Mouse (Mus musculus) mature B cell (primary cell): ENCODE results near the gene Crybg2.

Experiments used
- in situ Hi-C: fragments of 300-500 bp; cut with MboI; formaldehyde crosslinking; loops from 2 replicates; pipeline ENCODE4 v1.14.3; 2019

Crybg2 gene

DNA sequence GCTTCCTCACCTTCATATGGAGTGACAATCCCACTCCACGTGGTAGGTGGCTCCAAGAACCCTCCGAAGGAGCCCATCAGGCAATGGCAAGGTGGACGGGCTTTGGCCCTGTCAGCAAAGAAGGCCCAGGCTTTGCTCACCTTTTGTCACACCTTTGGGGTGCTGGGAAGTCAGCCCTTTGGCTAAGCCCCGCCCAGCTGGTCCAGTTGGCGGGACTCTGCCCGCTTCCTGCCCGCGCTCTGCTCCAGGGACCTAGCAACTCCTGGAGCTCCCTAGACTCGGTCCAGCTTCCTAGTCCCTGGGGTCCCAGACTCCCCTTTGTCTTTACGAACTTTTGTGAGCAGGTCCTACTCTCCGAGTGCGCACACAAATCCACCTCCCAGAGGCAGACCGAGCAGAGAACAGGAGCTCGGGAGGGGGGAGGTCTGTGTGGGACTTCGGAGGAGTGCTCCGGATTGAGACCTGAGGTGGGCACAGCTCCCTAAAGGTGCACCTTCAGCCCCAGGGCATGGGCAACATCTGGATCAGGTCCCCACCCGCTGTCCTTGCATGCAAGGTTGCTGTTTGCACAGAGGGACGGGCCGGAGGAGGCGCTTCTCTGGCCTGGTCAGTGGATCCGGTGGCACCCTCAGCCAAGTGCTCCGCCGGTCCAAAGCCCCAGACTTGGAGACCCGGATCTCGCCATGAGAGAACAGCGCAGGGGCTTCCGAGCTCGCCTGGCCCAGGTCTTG is at the start of gene Crybg2:
Gene Crybg2, plus strand, starts transcription at position 681 of the 731 bp plus-strand sequence.
- in situ Hi-C loops = no loop called here

DNA sequence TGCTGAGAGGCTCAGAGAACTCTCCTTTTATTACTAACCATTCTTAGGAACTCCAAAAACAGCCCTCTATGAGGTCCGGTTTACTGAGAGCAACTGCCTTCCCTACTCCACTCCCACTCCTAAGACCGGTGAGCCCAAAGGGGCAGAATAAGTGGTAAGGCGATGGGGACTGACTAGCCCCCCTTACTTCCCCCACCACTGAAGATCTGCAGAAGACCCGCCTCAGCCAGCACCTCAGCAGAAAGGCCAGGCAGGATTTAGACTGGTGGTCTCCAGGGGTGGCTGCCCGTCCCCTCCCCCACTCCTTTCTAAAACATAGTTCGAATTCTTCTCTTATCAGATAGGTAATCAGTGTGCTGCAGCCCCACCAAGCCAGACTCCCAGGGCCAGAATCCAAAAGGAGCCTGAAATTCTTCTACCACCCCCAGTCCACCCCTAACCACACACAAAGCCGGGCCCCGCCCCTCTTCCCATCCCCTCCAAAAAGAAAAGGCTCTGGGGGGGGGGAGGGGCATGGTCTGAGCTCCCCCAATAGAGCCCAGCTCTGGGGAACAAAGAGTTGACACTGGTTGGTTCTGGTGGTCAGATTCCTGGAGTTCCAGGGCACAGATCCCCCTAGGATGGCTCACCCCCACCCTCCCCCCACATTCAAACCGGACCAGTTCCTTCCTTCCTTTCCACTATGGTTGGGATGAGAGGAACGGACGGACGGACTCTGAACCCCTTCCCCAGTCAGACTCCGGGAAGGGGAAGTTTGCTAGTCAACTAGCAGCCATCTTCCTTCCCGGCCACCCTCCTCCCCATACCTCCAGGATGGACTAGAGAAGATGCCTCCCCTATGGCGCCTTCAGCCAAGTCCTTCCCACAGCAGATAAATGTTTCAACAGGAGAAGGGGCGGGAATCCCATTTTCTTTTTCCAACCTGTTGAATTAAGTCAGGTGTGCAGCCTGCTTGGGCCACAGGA is 48.9 kb upstream of the Crybg2 start:
- in situ Hi-C loops = no loop called here

DNA sequence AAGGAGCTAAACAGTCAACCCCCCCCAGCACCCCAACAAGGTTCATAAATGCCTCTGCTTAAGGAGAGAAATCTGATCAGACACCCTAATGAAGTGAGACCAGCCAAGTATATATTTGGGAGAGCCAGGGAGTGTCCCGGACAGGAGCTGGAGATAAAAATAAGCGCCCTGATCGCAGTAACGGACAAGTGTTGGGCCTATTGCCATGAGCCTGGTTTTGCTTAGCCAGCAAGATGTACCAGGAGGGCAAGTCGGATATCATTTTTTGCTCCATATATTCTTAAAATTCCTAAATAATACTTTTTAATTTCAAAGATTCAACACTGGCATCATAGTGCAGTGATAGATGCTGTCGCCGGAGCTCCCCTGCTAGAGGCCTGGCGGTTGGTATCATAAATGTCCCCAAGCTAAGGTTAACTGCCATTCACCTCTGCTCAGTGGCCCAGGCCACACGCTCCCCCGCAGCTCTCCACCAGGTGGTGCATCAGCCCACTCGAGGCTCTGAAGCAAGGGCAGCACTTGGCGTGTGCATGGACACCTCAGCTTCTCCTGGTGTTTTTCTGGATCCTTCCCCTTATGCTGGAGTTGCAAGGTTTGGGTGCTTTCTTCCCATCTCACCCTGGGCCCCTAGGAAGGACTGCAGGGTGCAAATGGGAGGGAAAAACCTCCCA is 47.6 kb upstream of the Crybg2 start:
- in situ Hi-C loops = no loop called here

DNA sequence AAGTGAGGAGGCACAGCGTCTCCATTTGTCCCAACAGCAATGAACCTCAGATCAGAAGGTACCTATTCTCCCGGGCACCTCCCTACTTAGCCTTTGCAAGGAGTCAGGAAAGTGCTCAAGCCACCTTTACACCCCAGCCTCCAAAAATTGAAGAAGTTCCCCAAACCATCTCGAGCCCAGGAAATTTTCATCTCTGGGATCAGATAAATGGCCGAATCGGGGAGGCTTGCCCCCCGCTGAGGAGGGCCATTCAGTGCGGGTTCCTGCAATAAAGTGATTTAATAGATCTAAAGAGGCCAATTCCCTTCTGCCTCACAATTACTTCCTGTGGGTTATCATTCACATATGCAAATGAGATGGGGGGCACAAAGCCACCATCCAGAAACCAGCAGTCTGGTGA is 44.4 kb upstream of the Crybg2 start:
- in situ Hi-C loops = no loop called here

DNA sequence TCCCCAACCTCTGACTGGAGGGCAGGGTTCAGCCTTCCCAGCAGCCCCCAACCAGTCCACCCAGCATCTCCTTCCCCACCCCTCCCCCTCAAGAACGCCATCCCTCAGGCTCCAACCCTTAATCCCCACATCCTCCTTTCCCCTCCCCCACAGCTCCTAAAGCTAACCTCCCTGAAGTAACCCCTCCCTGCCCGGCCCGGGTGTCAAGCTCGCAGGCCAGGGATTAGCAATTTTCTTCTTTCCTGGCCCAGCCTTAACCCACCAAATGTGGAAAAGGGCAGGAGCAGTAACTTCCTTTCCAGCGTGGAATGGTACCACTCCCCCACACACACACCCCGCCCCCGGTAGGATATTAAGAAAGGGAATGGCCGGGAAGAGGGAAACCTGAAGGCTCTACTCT is 43.8 kb upstream of the Crybg2 start:
- in situ Hi-C loops = no loop called here

DNA sequence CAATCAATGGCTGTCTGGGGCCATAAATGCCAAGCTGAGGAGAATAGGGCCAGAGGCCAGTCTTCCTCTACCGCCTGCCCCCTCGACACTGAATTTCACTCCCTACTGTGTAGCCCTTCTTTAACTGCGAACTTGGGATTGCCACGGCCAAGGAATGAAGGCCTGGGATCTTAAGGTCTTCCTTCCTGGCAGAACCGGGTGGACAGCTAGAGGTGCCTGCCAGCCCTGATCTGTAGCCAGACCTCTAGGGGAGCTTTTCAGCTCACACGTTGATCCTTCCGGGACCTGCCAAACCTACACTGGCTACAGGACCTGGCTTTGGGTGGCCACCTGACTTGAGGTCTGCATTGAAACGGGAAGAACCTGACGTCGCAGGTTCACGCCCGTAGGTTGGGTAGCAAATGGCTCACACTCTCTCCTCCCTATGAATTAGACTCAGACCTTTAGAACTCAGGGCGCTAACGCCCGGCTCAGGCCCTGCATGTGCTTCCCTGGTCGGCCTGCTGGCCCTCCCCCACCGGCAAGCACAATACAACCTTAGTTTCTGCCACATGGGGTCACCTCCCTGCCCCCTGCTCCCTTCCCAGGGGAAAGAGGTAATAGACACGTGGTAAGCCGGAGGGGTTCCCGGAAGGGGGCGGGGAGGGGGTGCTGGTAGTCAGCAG is 43.3 kb upstream of the Crybg2 start:
- in situ Hi-C loops = no loop called here

DNA sequence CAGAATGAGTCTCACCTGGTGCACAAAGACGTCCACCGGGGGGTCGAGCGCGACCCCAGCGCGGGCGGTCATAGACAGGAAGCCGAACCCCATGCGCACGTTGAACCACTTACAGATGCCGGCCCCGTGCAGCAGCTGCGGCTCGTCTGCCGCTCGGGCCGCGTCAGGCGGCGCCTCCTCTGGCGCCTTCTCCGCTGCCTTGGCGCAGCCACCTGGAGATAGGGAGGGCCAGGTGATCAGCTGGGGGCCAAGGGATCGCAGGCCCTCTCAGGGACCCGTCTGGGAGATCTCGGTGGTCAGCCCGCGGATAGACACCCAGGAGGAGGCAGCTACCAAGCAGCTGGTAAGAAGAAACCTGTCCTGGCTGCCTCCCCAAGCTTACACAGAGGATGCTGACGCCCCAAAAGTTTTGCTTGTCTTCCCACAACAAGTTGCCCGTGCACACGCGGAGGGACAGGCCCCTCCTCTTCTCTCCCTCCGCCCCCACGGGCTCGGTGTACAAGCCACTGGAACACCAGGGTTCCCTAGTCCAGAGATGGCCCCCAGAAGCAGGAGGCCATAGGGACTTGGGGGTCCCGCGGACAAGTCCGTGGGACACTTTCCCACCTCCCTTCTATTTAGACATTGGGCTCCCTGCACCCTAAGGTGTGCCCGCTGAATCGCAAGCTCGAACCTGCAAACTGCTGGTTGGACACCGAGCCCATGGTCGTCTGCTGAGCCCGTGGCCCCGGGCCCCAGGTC is 42.4 kb upstream of the Crybg2 start:
- in situ Hi-C loops = no loop called here

DNA sequence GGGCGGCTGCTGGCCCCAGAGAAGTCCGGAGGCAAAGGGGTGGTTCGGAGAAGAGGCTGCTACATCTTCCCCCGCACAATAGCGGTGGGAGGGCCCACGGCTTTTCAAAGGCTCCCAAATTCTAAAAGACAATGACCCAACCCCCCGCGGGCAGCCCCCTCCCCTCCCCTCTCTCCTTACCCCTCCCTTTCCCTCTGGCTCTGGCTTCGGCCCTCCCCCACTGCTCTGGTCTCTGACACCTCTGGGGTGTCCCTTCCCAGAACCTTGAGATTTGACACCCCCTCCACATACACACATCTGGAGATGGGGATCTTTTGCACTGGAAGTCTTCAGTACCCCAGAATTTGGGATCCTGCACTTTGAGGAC is 41.9 kb upstream of the Crybg2 start, which contains the start of gene Lin28a:
Gene Lin28a, minus strand, starts transcription at position 63 of the 367 bp plus-strand sequence.
- in situ Hi-C loops = no loop called here

DNA sequence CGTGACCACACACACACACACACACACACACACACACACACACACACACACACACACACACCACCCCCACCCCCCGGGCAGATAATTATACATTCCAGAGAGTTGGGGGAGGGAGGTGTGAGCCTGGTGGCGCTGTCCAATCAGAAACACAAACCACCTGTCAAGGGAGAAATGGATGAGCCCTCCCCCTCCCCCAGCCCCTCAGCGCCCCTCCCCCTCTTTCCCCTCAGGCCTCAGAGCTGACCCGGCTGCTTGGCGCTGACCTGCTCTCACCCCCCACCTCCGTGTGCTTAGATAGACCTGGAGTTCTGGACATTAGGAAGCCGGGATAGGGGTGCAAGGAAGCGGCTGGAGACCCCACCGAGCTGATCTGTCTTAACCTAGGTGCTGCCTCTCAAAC is 41.4 kb upstream of the Crybg2 start:
- in situ Hi-C loops = no loop called here

DNA sequence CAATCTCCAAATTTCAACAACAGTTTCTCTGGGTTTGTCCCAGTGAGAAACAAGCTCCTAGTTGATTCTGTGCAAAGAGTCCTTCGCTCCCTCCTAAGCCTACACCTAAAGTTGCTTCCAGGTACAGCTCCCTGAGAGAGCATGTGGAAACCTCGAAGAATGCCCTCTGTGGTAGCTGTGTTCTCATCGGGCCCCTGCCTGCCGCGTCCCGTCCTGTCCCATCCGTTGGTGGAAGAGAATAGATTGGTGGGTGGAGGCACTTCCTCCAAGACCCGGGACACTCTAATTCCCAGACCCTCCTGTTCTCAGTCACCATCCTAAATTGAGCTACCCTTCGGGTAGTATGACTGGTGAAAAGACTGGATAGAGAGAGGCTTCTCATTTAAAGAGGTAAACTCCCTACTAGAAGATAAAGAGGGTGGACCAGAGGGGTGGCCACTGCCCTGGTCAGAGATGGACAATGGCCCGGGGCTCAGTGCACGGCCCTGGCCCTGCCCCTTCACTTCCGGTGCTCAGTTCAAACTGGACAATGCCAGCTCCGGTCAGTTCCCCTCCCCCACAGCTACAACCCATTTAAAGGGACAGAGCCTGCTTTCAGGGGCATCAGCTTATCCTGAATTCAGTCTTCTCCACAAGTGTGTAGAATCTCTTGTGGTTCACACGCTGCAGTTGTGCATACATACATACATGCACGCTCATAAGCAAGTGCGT is 40.8 kb upstream of the Crybg2 start:
- in situ Hi-C loops = no loop called here

DNA sequence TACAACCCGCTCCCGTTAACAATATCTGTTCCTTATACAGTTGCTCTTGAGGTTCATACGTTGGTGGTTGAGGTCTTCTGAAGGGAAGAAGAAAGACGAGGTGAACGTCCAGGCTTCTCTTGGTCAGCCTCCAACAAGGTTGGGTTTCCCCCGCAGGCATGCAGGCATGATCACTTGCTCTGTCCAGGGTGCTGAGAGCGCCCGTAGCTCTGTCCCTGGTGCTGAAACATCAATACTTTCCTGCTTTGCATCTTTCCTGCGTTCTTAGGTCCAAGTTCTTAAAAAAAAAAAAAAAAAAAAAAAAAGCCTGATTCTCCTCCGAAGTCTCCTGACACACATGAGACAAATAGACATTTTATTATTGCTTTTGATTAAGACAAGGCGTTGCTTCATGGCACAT is 40.0 kb upstream of the Crybg2 start:
- in situ Hi-C loops = no loop called here

DNA sequence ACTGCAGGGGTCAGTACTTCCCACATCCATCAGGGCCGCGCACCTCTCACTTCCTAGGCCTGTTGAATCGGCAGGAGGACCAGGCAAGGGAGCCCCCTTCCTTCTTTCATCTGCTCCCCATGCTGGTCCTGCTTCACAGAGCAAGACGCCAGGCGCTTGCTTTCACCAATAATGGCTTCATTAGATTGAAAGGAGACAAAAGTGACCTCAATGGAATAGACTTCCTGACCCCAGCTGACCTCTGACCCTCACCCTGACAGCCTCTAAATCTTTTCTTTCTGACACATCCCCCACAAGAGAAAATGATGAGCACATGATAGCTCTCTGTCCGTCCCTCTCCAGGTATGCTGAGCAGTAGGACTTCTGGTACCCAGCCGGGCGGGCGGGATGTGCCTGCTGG is 34.8 kb upstream of the Crybg2 start:
- in situ Hi-C loops = no loop called here

DNA sequence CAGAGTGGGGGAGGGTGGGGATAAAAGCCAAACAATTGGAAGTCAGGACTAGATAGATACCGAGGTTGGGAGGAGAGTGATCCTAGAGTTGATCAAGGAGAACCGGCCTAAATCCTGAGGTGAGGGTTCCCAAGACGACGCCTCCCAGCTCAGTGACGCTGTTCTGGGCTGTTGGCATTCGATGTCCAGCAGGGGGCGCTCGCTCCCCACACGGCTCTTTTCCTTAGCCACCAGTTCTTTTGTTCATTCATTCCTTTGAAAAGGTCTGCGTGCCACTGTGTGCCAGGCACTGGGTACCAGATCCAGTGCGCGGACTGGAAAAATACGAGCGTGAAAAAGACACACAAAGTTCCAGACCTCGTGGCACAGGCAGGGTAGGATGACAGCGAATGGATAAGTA is 24.7 kb upstream of the Crybg2 start:
- in situ Hi-C loops = loop anchor here (5.0 kb wide), 2 partner anchors 56 to 96 kb away; no protein-coding TSS in a partner anchor

DNA sequence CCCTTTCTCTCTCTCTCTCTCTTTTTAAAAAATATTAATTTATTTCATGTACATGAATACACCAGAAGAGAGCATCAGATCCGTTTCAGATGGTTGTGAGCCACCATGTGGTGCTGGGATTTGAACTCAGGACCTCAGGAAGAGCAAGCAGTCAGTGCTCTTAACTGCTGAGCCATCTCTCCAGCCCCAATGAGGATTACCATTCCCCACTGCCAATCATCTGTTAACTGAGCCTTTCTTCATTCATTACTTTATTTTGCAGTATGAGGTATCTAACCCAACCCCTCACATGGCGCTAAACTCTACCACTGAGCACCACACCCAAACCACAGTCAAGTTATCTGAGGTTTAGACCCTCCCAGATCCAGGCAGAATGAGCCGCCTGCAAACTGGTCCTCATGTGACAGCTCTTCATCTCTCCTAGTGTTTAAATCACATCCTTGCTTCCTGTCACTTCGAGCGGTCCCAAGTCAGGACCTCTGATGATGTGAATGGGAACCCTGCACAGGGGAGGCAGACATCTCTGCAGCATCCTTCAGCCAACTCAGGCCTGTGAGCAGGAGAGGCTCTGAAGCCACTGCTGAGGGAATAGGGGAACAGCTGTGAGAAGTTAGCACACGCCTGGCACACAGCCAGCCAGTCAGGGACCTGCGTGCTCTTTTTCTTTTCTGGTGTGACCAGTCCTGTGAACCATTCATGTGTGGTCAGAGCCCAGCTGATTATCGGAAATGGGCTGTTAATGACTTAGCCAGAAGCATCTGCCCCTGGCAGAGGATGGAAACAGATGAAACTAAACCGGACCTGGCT is 19.1 kb upstream of the Crybg2 start:
- in situ Hi-C loops = no loop called here

DNA sequence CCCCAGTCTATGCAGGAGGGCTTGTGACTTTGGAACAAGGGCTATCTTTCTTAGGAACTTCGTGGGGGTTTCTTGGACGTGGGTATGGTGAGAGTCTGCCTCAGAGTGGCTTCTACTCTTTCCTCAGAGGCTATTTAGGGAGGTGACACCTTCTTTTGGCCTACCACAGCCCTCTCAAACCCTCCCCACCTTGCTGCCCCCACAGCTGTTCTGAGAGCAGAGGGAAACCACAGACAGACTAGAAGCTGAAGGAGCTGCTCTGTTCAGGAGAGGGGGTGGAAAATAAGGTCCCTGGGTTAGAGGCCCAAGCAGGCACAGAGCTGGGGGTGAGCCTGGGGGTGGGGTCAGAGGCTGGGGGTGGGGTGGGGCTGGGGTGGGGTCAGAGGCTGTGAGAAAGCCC is 17.6 kb upstream of the Crybg2 start:
- in situ Hi-C loops = no loop called here

DNA sequence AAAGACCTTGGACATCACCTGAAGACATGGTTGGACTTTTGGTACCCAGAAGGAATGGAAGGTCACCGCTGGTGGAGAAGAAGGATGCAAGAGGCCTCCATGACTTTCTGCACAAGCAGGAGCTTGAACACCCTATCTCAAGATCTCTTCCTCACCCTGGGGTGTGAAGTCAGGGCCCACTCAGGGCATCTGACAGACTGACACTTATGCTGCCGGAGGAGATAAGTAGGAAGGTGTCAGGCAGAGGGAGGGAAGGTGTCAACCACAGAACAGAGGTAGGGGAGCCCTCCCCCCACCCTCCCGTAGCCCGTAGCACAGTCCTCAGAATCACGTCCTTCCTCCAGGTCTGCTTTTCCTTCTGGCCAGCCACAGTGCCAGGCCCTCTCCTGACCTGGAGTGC is 13.0 kb upstream of the Crybg2 start:
- in situ Hi-C loops = no loop called here

DNA sequence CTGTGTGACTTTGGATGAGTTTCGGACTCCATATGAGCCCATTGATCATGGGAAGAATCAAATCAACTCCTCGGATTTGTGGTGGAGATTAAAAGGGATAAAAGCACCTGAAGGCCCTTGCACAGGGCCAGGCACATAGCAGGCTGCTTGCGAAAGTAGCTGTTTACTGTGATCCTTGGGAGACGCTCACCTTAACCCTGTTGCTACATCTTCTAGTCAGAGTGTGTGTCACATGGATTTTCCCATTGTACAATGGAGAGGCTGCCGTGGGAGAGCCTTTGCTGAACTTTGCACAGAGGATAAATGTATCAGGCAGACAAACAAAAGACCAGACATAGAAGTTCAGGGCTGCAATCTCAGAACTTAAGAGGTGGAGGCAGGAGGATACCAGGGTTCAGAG is 8.7 kb upstream of the Crybg2 start:
- in situ Hi-C loops = no loop called here

DNA sequence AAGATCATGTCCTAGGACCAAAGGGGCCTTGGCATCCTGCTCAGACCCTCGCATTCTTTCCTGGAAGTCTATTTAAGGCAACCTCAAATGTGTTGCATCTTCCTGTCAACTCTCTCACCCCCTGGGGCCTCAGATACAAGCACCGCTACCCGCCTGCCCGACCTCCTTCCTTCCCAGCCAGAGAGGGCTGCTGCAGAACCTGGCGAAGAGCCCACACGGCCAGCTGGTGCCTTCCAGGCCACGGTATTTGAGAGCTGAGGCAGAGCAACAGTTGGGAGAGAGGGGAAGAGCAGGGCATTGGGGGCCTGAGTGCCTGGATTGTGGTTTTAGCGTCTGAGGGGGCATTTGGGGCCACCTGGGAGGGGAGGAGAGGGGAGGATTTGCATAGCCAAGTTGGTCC is 8.1 kb upstream of the Crybg2 start:
- in situ Hi-C loops = no loop called here

DNA sequence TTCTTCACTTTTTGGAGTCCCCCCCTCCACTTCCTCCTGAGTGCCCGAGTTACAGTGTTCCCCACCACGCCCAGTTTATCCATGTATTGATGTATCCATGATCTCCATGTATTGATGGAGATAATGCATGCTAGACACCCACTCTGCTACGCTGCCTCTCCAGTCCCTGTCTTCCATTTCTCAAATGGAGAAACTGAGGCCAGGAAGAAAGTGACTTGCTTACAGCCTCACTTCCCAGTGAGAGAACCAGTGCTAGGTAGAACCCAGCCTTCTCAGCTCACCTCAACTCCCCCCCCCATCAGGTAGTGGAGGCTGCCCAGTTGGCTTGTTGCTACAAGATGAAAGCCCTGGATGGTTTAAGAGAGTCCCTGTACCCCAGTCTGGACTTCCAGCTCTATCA is 7.1 kb upstream of the Crybg2 start, which contains the start of gene Zfp683:
Gene Zfp683, plus strand, starts transcription at position 301 of the 400 bp plus-strand sequence.
- in situ Hi-C loops = no loop called here
